Mouse (Mus musculus): ENCODE measurements at regions not wholly inside any gene's neighbourhood (a gene's known extent, or its start where the extent isn't known, plus 50 kb on each side); places are given as distances from the start of the nearest gene placed in this dataset.
A peak's percentile ranks its signal among the peaks of the same experiment; 100 is the strongest.

DNA sequence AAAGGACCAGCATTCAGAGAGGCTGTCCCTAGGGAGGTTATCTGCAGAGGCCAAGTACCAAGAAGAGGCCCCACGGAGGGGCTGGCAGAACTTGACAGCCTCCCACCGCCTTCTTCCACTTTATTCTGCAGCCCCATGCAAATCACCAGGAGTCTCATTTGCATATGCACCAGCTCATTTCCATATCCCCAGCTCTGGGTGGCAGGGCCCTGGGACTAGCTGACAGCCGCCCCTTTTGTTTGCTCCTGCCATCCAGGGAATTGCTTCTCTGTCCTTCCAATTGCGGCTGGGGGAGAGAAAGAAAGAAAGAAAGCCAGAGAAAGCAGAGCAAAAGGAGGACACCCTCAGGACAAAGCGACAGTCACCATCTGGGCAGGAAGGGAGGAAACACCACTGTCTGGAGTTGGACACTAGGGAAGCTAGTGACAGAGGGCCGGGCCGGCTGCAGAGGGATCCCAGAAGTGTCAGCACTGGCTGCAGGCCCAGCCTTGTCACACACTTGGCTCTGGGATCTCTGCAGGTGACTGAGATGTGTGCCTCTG is 102.4 kb downstream of the Mn1 start:
- no peak overlapping the region for H3K4me3 ChIP-seq (ENCODE audit: low read depth, low read length)
- H3K9ac ChIP-seq (ENCODE audit: low read depth, low read length), result 0 out of 2 replicates have a peak overlapping the region, but pooled peaks have one; percentile 2
- no peaks in the 10 kb centered on the region for H3K36me3 ChIP-seq (ENCODE audit: control insufficient read depth, insufficient read depth, low read length)
- WGBS, result 7% methylated on average over 7 of the region's 7 CpGs
- no peaks in the 10 kb centered on the region for H3K9me3 ChIP-seq (ENCODE audit: control insufficient read depth, low read length)
- H3K27me3 ChIP-seq (ENCODE audit: control insufficient read depth, insufficient read depth, low read length), result no peaks in the 10 kb centered on the region
- peak overlapping the region; percentile 82 for H3K27ac ChIP-seq (ENCODE audit: low read depth, low read length)
- peak; percentile 93 for ATAC-seq (ENCODE audit: low FRiP score)
- peak; percentile 76 for DNase-seq (ENCODE audit: low spot score)
- H3K4me1 ChIP-seq (replicated peaks; ENCODE audit: control insufficient read depth, insufficient read depth, low read length), result peaks cover 5% of the 10 kb centered on the region; the same call in 1 of the 2 replicates
- H3K4me2 ChIP-seq (replicated peaks; ENCODE audit: low read depth, low read length), result no peak overlapping the region; the same call in 1 of the 2 replicates

DNA sequence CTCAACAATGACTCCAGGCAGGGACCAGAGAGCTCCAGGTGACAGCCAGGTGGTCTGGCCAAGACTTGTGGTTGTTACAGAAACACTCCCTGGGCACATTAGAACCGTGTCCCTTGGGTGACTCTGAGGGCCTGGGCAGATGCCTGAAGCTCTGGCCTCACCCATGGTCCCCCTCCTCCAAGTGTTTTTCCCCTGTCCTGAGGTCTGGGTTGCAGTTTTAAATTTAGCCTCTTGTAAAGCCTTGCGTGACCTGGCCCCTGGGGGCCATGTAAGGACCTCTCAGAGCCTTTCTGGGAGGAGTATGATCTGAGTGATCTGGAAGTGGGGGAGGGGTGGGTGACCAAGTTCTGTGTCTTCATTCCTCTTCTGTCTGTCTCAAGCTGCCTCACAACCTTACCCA is 104.7 kb downstream of the Mn1 start:
- no peak for ATAC-seq (ENCODE audit: low FRiP score)
- no peaks in the 10 kb centered on the region; the same call in 1 of the 2 replicates for H3K27me3 ChIP-seq (ENCODE audit: control insufficient read depth, insufficient read depth, low read length)
- 82% methylated on average over 2 of the region's 2 CpGs for WGBS
- H3K36me3 ChIP-seq (ENCODE audit: control insufficient read depth, insufficient read depth, low read length), result no peaks in the 10 kb centered on the region
- H3K4me3 ChIP-seq (ENCODE audit: low read depth, low read length), result no peak overlapping the region
- no peak overlapping the region for H3K27ac ChIP-seq (ENCODE audit: low read depth, low read length)
- DNase-seq (ENCODE audit: low spot score), result no peak
- no peaks in the 10 kb centered on the region for H3K9me3 ChIP-seq (ENCODE audit: control insufficient read depth, low read length)
- H3K4me1 ChIP-seq (replicated peaks; ENCODE audit: control insufficient read depth, insufficient read depth, low read length), result 0 out of 2 replicates have a peak, but pooled peaks cover 5% of the 10 kb centered on the region
- H3K4me2 ChIP-seq (replicated peaks; ENCODE audit: low read depth, low read length), result no peak overlapping the region
- no peak overlapping the region for H3K9ac ChIP-seq (ENCODE audit: low read depth, low read length)

DNA sequence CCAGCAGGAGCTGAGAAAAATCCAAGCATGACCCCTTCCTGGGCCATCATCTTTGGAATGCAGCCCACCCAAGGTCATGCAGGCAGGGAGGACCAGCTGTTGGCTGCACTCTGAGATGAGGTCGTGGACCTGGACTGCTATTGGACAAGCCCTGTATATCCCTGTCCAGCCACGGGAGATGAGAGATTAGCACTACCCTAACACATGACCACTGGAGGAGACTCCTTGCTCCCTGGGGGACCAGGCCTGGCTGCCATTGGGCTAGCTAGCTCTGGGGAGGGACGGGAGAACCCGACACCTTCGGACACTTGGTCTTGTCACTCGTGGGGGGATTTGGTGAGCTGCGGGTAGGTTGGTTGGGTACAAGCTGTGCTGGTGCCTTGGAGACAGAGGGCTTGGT is 105.4 kb downstream of the Mn1 start:
- Histone ChIP-seq H3K27me3 (ENCODE audit: control insufficient read depth, insufficient read depth, low read length) (no peaks in the 10 kb centered on the region; the same call in 1 of the 2 replicates), H3K9me3 (ENCODE audit: control insufficient read depth, low read length) (no peaks in the 10 kb centered on the region), H3K9ac (ENCODE audit: low read depth, low read length) (no peak overlapping the region), H3K4me3 (ENCODE audit: low read depth, low read length) (no peak overlapping the region), H3K27ac (ENCODE audit: low read depth, low read length) (no peak overlapping the region), H3K4me1 (replicated peaks; ENCODE audit: control insufficient read depth, insufficient read depth, low read length) (0 out of 2 replicates have a peak, but pooled peaks cover 5% of the 10 kb centered on the region), H3K4me2 (replicated peaks; ENCODE audit: low read depth, low read length) (no peak overlapping the region), H3K36me3 (ENCODE audit: control insufficient read depth, insufficient read depth, low read length) (no peaks in the 10 kb centered on the region)
- DNase-seq (ENCODE audit: low spot score) (no peak), ATAC-seq (ENCODE audit: low FRiP score) (no peak)
- 40% methylated on average over 7 of the region's 7 CpGs for WGBS

DNA sequence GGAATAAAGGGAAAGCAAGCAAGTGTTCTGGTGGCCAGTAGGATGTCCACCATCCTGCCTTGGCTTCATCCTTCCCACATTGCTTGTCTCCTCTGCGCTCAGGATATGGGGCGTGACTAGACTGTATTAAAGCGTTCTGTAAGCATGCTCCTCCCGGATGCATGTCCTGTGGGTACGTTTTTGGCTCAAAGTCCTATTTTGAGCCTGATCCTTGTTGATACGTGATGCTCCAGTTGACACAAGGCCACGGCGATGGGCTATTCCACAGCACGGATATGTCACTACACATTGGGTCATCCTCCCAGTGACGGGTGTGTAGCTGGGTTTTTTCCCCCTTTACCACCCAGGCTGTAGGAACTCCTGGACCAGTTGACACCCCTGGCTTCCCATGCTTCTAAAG is 110.6 kb downstream of the Mn1 start:
- Histone ChIP-seq H3K4me2 (replicated peaks; ENCODE audit: low read depth, low read length) (no peak overlapping the region), H3K9me3 (ENCODE audit: control insufficient read depth, low read length) (no peaks in the 10 kb centered on the region), H3K27ac (ENCODE audit: low read depth, low read length) (no peak overlapping the region), H3K4me3 (ENCODE audit: low read depth, low read length) (no peak overlapping the region), H3K27me3 (ENCODE audit: control insufficient read depth, insufficient read depth, low read length) (no peaks in the 10 kb centered on the region; the same call in 1 of the 2 replicates), H3K9ac (ENCODE audit: low read depth, low read length) (no peak overlapping the region), H3K4me1 (replicated peaks; ENCODE audit: control insufficient read depth, insufficient read depth, low read length) (peaks cover 18% of the 10 kb centered on the region), H3K36me3 (ENCODE audit: control insufficient read depth, insufficient read depth, low read length) (no peaks in the 10 kb centered on the region)
- ATAC-seq (ENCODE audit: low FRiP score), result no peak
- no peak for DNase-seq (ENCODE audit: low spot score)
- WGBS, result 86% methylated on average over 10 of the region's 10 CpGs

DNA sequence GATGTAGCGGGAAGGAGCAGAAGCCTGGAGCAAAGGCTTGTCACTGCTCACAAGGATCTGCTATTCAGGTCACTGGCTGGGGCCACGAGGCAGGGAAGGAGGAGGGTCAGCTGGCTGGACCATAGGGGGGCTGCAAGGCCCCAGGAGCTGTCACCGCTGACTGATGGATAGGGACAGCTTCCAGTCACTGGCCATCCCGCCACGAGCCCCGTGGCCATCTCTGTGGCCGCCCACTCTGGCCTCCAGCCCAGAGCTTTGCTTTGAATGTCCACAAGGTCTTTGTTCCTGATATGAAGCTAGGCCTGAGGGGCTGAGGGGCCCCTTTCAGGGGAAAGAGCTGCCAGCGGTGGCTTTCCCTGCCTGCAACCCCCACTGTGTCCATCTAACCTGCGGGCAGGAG is 111.9 kb downstream of the Mn1 start:
- DNase-seq (ENCODE audit: low spot score), result peak; percentile 51
- Histone ChIP-seq H3K4me2 (replicated peaks; ENCODE audit: low read depth, low read length) (no peak overlapping the region; the same call in 1 of the 2 replicates), H3K9ac (ENCODE audit: low read depth, low read length) (0 out of 2 replicates have a peak overlapping the region, but pooled peaks have one; percentile 45)

DNA sequence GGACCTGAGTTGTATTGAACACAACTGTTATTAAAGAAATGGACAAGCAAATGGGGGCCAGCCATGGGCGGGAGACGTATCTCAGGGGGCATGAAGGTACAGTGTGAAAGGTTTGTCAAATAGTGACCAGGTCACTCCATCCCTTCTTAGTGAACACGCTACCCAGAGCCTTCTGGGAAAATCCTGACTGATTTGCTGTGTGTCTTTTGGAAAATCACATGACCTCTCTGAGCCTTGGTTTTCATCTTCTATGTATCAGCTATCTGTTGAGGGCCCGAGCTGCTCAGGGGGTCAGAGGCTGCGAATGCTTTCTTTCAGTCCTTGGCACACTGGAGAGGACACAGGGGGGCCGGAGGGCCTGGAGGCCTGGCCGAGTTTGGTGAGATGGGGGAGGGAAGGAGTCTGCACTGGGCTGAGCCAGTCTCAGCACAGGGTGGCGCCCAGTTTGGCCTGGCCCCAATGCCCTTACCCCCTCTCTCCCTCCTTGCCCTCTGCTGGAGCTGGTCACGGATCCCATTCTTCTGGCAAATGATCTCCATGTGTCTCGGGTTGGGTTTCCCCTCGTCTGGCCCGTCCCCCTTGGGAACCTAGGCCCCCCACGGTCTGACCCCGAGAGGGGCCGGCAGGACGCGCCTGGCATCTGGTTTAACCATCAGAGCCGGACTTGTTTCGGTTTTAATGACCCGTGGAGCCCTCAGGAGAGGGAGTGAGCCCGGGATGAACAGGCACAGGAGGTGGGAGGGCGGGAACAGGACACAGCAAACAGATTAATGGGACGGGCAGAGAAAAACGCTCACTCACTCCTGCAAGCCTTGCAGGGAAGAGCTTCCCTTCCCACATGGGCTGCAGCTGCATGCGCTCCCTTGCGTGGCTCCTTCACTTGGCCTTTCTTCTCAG is 113.7 kb downstream of the Mn1 start:
- DNase-seq (ENCODE audit: low spot score), result peak; percentile 66
- Histone ChIP-seq H3K4me2 (replicated peaks; ENCODE audit: low read depth, low read length) (no peak overlapping the region; the same call in 1 of the 2 replicates), H3K4me3 (ENCODE audit: low read depth, low read length) (no peak overlapping the region), H3K36me3 (ENCODE audit: control insufficient read depth, insufficient read depth, low read length) (no peaks in the 10 kb centered on the region), H3K27ac (ENCODE audit: low read depth, low read length) (peak overlapping the region; percentile 70), H3K9ac (ENCODE audit: low read depth, low read length) (no peak overlapping the region; the same call in 1 of the 2 replicates), H3K9me3 (ENCODE audit: control insufficient read depth, low read length) (no peaks in the 10 kb centered on the region), H3K4me1 (replicated peaks; ENCODE audit: control insufficient read depth, insufficient read depth, low read length) (peaks cover 22% of the 10 kb centered on the region), H3K27me3 (ENCODE audit: control insufficient read depth, insufficient read depth, low read length) (no peaks in the 10 kb centered on the region)
- 11% methylated on average over 26 of the region's 26 CpGs for WGBS
- ATAC-seq (ENCODE audit: low FRiP score), result peak; percentile 47

More for the DNA sequence above, 111.9 kb downstream of the Mn1 start:
- ATAC-seq (ENCODE audit: low FRiP score), result peak; percentile 51; the same call in 1 of the 2 replicates
- Histone ChIP-seq H3K4me1 (replicated peaks; ENCODE audit: control insufficient read depth, insufficient read depth, low read length) (peaks cover 18% of the 10 kb centered on the region), H3K27ac (ENCODE audit: low read depth, low read length) (peak overlapping the region; percentile 32), H3K9me3 (ENCODE audit: control insufficient read depth, low read length) (no peaks in the 10 kb centered on the region), H3K36me3 (ENCODE audit: control insufficient read depth, insufficient read depth, low read length) (no peaks in the 10 kb centered on the region), H3K4me3 (ENCODE audit: low read depth, low read length) (no peak overlapping the region), H3K27me3 (ENCODE audit: control insufficient read depth, insufficient read depth, low read length) (no peaks in the 10 kb centered on the region; the same call in 1 of the 2 replicates)
- WGBS, result 2% methylated on average over 9 of the region's 9 CpGs

DNA sequence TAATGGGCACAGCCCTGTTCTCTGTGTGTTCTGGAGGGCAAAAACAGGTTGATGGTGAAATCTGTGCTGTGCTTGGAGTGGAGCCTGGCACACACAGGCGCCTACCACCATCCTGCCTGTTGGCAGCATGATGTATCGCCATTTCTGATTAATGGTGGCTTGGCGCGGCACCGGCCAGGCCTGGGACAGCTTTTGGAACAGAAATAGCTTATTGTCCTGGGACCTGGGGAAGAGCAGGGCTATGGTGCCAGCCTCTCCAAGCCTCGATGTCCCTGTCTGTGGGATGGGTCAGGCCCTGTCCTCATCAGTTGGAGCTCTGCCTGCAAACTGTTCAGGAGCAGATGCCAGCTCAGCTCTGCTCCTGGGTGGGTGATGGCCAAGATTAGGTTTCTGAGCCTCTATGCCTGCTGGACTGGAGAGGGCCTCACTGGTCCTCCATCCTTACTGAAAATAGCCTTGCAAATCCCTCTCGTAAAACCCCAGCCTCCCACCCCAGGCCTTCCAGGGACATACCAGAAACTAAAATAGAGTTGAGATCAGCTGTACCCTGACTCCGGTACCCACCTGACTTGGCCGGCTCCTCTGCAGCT is 115.4 kb downstream of the Mn1 start:
- Histone ChIP-seq H3K4me3 (ENCODE audit: low read depth, low read length) (no peak overlapping the region), H3K9me3 (ENCODE audit: control insufficient read depth, low read length) (no peaks in the 10 kb centered on the region), H3K4me1 (replicated peaks; ENCODE audit: control insufficient read depth, insufficient read depth, low read length) (peaks cover 26% of the 10 kb centered on the region), H3K27me3 (ENCODE audit: control insufficient read depth, insufficient read depth, low read length) (no peaks in the 10 kb centered on the region), H3K27ac (ENCODE audit: low read depth, low read length) (no peak overlapping the region), H3K9ac (ENCODE audit: low read depth, low read length) (no peak overlapping the region), H3K36me3 (ENCODE audit: control insufficient read depth, insufficient read depth, low read length) (no peaks in the 10 kb centered on the region), H3K4me2 (replicated peaks; ENCODE audit: low read depth, low read length) (no peak overlapping the region)
- ATAC-seq (ENCODE audit: low FRiP score), result no peak
- WGBS, result 85% methylated on average over 9 of the region's 9 CpGs
- no peak for DNase-seq (ENCODE audit: low spot score)

DNA sequence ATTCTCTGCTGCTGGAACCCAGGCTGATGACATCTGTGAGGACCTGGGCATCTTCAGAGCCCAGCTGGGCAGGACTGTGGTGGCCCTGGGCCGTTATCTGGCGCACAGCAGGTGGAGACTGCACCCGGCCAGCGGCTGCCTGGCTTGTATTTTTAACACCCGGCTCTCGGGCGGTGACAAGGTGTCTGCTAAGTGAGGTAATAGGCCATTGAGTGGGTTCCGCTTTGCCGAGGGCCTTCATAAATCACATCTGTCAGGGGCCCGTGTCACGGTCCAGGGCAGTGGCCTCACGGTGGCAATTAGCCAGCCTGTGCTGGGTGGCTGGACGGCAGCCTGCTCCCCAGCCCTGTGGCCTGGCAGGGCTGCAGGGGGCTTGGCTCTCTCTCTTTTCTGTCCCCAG is 118.8 kb downstream of the Mn1 start:
- Histone ChIP-seq H3K4me2 (replicated peaks; ENCODE audit: low read depth, low read length) (no peak overlapping the region), H3K4me1 (replicated peaks; ENCODE audit: control insufficient read depth, insufficient read depth, low read length) (peaks cover 12% of the 10 kb centered on the region), H3K4me3 (ENCODE audit: low read depth, low read length) (no peak overlapping the region), H3K9ac (ENCODE audit: low read depth, low read length) (no peak overlapping the region), H3K27ac (ENCODE audit: low read depth, low read length) (peak overlapping the region; percentile 49), H3K9me3 (ENCODE audit: control insufficient read depth, low read length) (no peaks in the 10 kb centered on the region), H3K36me3 (ENCODE audit: control insufficient read depth, insufficient read depth, low read length) (no peaks in the 10 kb centered on the region), H3K27me3 (ENCODE audit: control insufficient read depth, insufficient read depth, low read length) (no peaks in the 10 kb centered on the region)
- DNase-seq (ENCODE audit: low spot score) (peak; percentile 65), ATAC-seq (ENCODE audit: low FRiP score) (peak; percentile 39; the same call in 1 of the 2 replicates)
- 24% methylated on average over 13 of the region's 13 CpGs for WGBS
